In genomic region chr6:91016600-91017230, GRCm38 (mm10) we compare ENCODE assay signal across 12 mouse cellular contexts.
"Had no signal": no experiment of that assay in that cellular context is flagged by ENCODE, and none has a peak within 500 bp of the region (broad histone marks: within the 10 kb centered on the region; RNA-seq: fewer than 3 reads in every experiment).

No protein-coding gene starts in this region.

- H3K4me1 ChIP-seq: liver, embryonic 13.5 days; stomach, embryonic 15.5 days had no signal

- H3K27me3 ChIP-seq: kidney, embryonic 15.5 days; limb, embryonic 15.5 days; liver, embryonic 13.5 days; megakaryocyte, embryonic 14.5 days; midbrain, embryonic 12.5 days; stomach, embryonic 15.5 days had no signal

- H3K4me3 ChIP-seq: kidney, embryonic 15.5 days; limb, embryonic 15.5 days; liver, embryonic 13.5 days; megakaryocyte, embryonic 14.5 days; midbrain, embryonic 12.5 days; stomach, embryonic 15.5 days had no signal

- H3K9me3 ChIP-seq: kidney, embryonic 15.5 days; limb, embryonic 15.5 days; liver, embryonic 13.5 days; megakaryocyte, embryonic 14.5 days; midbrain, embryonic 12.5 days; stomach, embryonic 15.5 days had no signal

- DNase-seq: kidney, postnatal 14 days; layer of hippocampus, postnatal 36 days; liver, embryonic 13.5 days; lung, adult 18-20 months; lung, postnatal 36 days; right cerebral cortex, postnatal 14 days; thymus, postnatal 36 days had no signal

- H3K36me3 ChIP-seq: kidney, embryonic 15.5 days; limb, embryonic 15.5 days; stomach, embryonic 15.5 days had no signal

- H3K27ac ChIP-seq: kidney, embryonic 15.5 days; limb, embryonic 15.5 days; liver, embryonic 13.5 days; midbrain, embryonic 12.5 days; stomach, embryonic 15.5 days had no signal
